8 mouse cellular contexts compared by ENCODE assay signal in genomic region chr1:167688347-167689231, GRCm38 (mm10). TPM values are rescaled to one million over a fixed set of nuclear protein-coding genes. Genes with fewer than 3 reads are reported as not detected.
DNase-seq lines count a peak whose midpoint lies in the region; ATAC-seq lines count a peak whose summit lies in the region.

No protein-coding gene starts in this region.

- H3K27ac ChIP-seq in heart, embryonic 14.5 days (replicated peaks in 1 of 2; ENCODE audit: control insufficient read depth in 1 of 2, insufficient read depth in 1 of 2, low read depth in 2 of 2, low read length in 2 of 2), result no peak overlapping the region
- peak overlapping the region; percentile 83 for H3K27ac ChIP-seq in midbrain, embryonic 10.5 days (replicated peaks)

- no peaks in the 10 kb centered on the region for H3K36me3 ChIP-seq in heart, embryonic 14.5 days (ENCODE audit: control insufficient read depth, insufficient read depth, low read length)
- no peaks in the 10 kb centered on the region for H3K36me3 ChIP-seq in midbrain, embryonic 10.5 days

- H3K27me3 ChIP-seq in heart, embryonic 14.5 days (ENCODE audit: control insufficient read depth, insufficient read depth, low read length), result peaks cover 77% of the 10 kb centered on the region
- H3K27me3 ChIP-seq in midbrain, embryonic 10.5 days (ENCODE audit: low read depth, poor library complexity, severe bottlenecking), result peaks cover 84% of the 10 kb centered on the region

- H3K9me3 ChIP-seq in heart, embryonic 14.5 days (ENCODE audit: control insufficient read depth, low read length), result peaks cover 3% of the 10 kb centered on the region; the same call in 1 of the 2 replicates
- peaks cover 10% of the 10 kb centered on the region; the same call in 1 of the 2 replicates for H3K9me3 ChIP-seq in midbrain, embryonic 10.5 days (replicated peaks)

- peaks cover 2 to 14% of the 10 kb centered on the region in 2 experiments; a peak in 3 of 4 replicates for H3K4me1 ChIP-seq in heart, embryonic 14.5 days (ENCODE audit: control insufficient read depth in 2 of 2, insufficient read depth in 2 of 2, low read length in 2 of 2)
- H3K4me1 ChIP-seq in midbrain, embryonic 10.5 days, result peaks cover 48% of the 10 kb centered on the region

- peak overlapping the region; percentile 92 for H3K4me2 ChIP-seq in heart, embryonic 14.5 days (ENCODE audit: low read length)

- under 1% methylated on average over 80 of the region's 98 CpGs for WGBS in heart, embryonic 14.5 days
- WGBS in midbrain, embryonic 10.5 days, result under 1% methylated on average over 96 of the region's 98 CpGs

- ATAC-seq in heart, embryonic 14.5 days (ENCODE audit: insufficient number of reproducible peaks, insufficient read depth, low FRiP score, low read depth), result no peak
- no peak for ATAC-seq in erythroid progenitor cell, adult 5-6 weeks (replicated peaks; ENCODE audit: low FRiP score, poor library complexity, severe bottlenecking)

- H3K9ac ChIP-seq in heart, embryonic 14.5 days (ENCODE audit: low read length), result peak overlapping the region; percentile 50

- peak; percentile 90 for DNase-seq in heart, adult 11 months
- DNase-seq in heart, adult 8-10 months (ENCODE audit: low spot score), result no peak
- peak; percentile 54 for DNase-seq in embryo, embryonic 10.5 days (ENCODE audit: low spot score)
- peak; percentile 52 for DNase-seq in kidney, postnatal 10 days
- DNase-seq in midbrain, embryonic 10.5 days (ENCODE audit: low spot score), result peak; percentile 69
- DNase-seq in right cerebral cortex, postnatal 36 days (ENCODE audit: low spot score in 2 of 2), result no peak

- H3K4me3 ChIP-seq in heart, embryonic 14.5 days (ENCODE audit: control insufficient read depth in 1 of 2, insufficient read depth in 1 of 2, low read depth in 1 of 2, low read length in 2 of 2), result peak overlapping the region; percentile 46 to 50
- H3K4me3 ChIP-seq in midbrain, embryonic 10.5 days, result peak overlapping the region; percentile 68

RNA-seq across cellular contexts. Expression of gene Lmx1a, which starts 0.4 kb away (rescaled TPM):
- total RNA-seq in heart, adult 8-10 months (2022), result not detected
- not detected in 2 replicates for polyA plus RNA-seq in heart, embryonic 14.5 days (2014; fragmentation: Nextera tagmentation; extraction: Ambion mirVana)
- polyA plus RNA-seq in midbrain, embryonic 10.5 days (2016; fragmentation: Nextera tagmentation; extraction: Ambion mirVana), result 15.0 and 18.7 TPM in 2 replicates
- not detected in 2 replicates for total RNA-seq in erythroid progenitor cell, adult 5-6 weeks (2015; ENCODE audit: low replicate concordance)
- not detected in 2 replicates for total RNA-seq in erythroid progenitor cell, adult 5-6 weeks (2017; ENCODE audit: low replicate concordance)

Comparison
In these comparisons a context has a peak if more than half of its experiments do, and no peak if none do; other contexts are left out.
1. DNase-seq: peak in heart, adult 11 months (single experiment), embryo, embryonic 10.5 days (single experiment), kidney, postnatal 10 days (single experiment) and midbrain, embryonic 10.5 days (single experiment); none in heart, adult 8-10 months (single experiment) and right cerebral cortex, postnatal 36 days (0 of 2).